Mouse (Mus musculus) A20 (cell line): ENCODE measurements around the gene Gm5930.
"Not testable (repeated sequence)": the region's sequence is repeated elsewhere in the genome, so short reads cannot be mapped to it uniquely, and the experiment has no call there.

Experiments used
- DNase-seq: peaks from one replicate; pipeline ENCODE4 v3.0.0-alpha.2; 2011; ENCODE audit warnings: low read depth, low spot score

Gm5930 gene

DNA sequence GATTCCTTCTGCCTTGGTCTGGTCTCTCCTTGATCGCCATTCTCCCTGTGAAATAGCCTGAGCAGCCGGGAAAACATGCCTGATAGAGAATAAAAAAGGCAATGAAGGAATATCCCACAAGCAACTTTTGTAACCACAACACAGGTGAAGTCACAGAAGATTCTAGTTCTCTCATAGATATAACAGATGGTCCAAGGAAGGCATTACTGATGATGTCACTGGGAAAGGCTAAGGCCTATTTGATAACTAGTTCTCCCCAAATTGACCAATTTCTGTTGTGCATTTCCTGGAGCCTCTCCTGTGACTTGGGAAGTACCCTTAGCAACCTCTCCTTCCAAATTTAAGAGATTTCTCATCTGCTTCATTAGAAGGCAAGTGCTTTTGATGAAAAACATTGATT is at the start of gene Gm5930:
TSS of gene Gm5930 (minus strand) at position 101 of the 400 bp plus-strand sequence.
- DNase-seq, result not testable (repeated sequence)

DNA sequence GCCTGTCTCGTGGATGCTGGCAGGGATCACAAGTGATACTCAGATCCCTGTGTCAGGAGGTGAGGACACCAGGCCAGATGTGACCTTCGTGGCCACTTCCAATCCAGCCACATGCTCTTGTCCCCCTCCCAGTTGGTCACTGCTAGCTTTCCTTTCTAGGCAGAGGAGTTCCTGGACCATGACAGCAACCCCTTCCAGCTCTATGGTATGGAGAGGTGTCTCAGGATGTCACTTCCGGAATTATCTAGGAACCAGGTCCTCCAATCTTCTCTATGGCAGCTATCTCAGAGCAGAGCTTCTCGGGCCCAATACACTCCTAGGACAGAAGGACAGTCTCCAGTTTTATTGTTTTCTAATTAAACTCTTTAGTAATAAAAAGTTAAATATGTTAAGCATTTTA is 45.8 kb upstream of the Gm5930 start:
- DNase-seq, result not testable (repeated sequence)

DNA sequence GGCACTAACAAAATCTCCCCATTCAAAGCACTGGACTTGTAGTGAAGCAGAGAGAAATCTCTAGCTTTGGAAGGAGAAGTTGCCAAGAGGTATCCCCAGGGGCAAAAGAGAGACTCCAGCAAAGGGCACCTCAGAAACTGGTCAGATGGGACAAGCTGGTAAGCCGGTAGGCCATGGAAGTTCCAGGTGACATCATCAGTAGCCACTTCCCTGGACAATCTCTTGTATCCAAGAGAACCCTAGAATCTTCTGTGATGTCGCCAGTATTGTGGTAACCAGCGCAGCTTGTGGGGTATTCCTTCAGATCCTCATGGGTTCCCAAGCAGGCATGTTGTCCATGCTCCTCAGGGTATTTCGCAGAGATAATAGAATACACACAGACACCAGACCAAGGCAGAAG is 26.7 kb upstream of the Gm5930 start, which contains the start of gene Gm8229:
TSS of gene Gm8229 (plus strand) at position 301 of the 400 bp plus-strand sequence.
- not testable (repeated sequence) for DNase-seq

DNA sequence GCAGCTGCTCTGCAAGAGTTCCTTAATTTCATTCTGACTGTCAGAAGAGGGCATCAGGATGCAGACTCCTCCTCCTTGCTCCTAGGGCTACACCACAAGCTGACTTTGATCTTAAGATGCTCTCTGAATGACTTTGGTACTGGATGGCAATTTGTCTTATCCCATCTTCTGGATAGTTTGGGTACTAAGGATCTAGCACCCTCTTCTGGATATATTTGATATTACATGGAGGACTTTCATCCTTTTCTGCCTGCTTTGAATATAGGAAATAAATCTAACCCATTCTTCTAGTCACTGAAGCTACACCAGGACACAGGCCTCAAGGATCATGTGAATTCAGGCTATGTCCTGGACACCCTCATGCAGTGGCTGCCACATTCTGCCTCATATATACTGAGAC is 23.9 kb upstream of the Gm5930 start:
- not testable (repeated sequence) for DNase-seq

DNA sequence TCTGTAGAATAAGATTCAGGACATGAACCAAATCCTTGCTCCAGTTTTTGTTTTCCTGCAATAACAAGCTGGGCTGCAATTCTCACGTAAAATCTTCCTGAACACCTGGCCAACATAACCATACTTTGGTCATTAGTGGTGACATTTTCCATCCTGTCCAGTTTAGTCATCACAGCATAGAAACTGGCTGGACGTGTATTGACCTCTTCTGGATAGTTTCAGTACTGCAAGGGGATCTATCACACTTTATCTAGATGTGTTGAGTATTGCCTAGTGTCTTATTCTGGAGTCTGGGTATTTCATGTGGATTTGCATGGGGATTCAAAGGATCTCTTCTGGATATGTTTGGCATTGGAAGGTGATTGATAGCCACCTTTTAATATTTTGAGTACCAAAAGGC is 23.0 kb upstream of the Gm5930 start:
- not testable (repeated sequence) for DNase-seq

DNA sequence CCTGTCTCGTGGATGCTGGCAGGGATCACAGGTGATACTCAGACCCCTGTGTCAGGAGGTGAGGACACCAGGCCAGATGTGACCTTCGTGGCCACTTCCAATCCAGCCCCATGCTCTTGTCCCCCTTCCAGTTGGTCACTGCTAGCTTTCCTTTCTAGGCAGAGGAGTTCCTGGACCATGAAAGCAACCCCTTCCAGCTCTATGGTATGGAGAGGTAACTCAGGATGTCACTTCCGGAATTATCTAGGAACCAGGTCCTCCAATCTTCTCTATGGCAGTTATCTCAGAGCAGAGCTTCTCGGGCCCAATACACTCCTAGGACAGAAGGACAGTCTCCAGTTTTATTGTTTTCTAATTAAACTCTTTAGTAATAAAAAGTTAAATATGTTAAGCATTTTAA is 26.3 kb downstream of the Gm5930 start:
- DNase-seq, result not testable (repeated sequence)

DNA sequence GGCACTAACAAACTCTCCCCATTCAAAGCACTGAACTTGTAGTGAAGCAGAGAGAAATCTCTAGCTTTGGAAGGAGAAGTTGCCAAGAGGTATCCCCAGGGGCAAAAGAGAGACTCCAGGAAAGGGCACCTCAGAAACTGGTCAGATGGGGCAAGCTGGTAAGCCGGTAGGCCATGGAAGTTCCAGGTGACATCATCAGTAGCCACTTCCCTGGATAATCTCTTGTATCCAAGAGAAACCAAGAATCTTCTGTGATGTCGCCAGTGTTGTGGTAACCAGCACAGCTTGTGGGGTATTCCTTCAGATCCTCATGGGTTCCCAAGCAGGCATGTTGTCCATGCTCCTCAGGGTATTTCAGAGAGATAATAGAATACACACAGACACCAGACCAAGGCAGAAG is 53.1 kb downstream of the Gm5930 start, which contains the start of gene Gm8220:
TSS of gene Gm8220 (plus strand) at position 301 of the 400 bp plus-strand sequence.
- not testable (repeated sequence) for DNase-seq
